Mouse (Mus musculus) heart, postnatal 0 days (tissue): ENCODE measurements around the gene Lgals3. TPM values are rescaled to one million over a fixed set of nuclear protein-coding genes. Genes with fewer than 3 reads are reported as not detected.
"Not testable (repeated sequence)": the region's sequence is repeated elsewhere in the genome, so short reads cannot be mapped to it uniquely, and the experiment has no call there.

ENCODE experiments used
- ATAC-seq: fragments of 200-750 bp; cut with Nextera tagmentation; 2 replicates; pipeline ENCODE4 v1.8.0; 2017; ENCODE audit warnings: low read depth, moderate number of reproducible peaks, moderate library complexity; ENCODE audit not compliant: insufficient read depth
- DNase-seq: peaks from one replicate; pipeline ENCODE4 v3.0.0-alpha.2; 2016; ENCODE audit warnings: low spot score
- H3K27ac ChIP-seq: fragments of 300-500 bp; sonication (generic); 2 replicates; pipeline ENCODE4 v1.5.1; 2014; ENCODE audit warnings: low read depth, mild to moderate bottlenecking
- H3K27me3 ChIP-seq: fragments of 300-500 bp; sonication (generic); 2 replicates; pipeline ENCODE4 v1.6.1; 2014; ENCODE audit warnings: low read length, mixed read lengths; ENCODE audit not compliant: control insufficient read depth, insufficient read depth
- H3K36me3 ChIP-seq: fragments of 300-500 bp; sonication (generic); replicated peaks from 2 replicates; pipeline ENCODE4 v1.6.1; 2014; ENCODE audit warnings: low read length, mixed read lengths; ENCODE audit not compliant: control insufficient read depth, insufficient read depth
- H3K4me1 ChIP-seq: fragments of 300-500 bp; sonication (generic); 2 replicates; pipeline ENCODE4 v1.6.1; 2014; ENCODE audit warnings: antibody characterized with exemption; ENCODE audit not compliant: control insufficient read depth, insufficient read depth
- H3K4me2 ChIP-seq: fragments of 300-500 bp; sonication (generic); 2 replicates; pipeline ENCODE4 v1.6.1; 2014; ENCODE audit warnings: low read depth, mild to moderate bottlenecking, low read length, moderate library complexity
- H3K4me3 ChIP-seq: fragments of 300-500 bp; sonication (generic); 2 replicates; pipeline ENCODE4 v1.5.1; 2014; ENCODE audit warnings: low read depth, low read length
- H3K9ac ChIP-seq: fragments of 300-500 bp; sonication (generic); replicated peaks from 2 replicates; pipeline ENCODE4 v1.6.1; 2014; ENCODE audit warnings: low read depth, low read length, mixed read lengths
- H3K9me3 ChIP-seq: fragments of 300-500 bp; sonication (generic); replicated peaks from 2 replicates; pipeline ENCODE4 v1.6.1; 2016; ENCODE audit warnings: low read length; ENCODE audit not compliant: control insufficient read depth
- CTCF ChIP-seq: IDR thresholded peaks from 2 replicates; pipeline ENCODE4 v1.5.1; 2016; ENCODE audit warnings: antibody characterized with exemption, control low read depth, low read depth
- EP300 ChIP-seq: IDR thresholded peaks from 2 replicates; pipeline ENCODE4 v1.6.1; 2016; ENCODE audit warnings: antibody characterized with exemption, low read depth
- WGBS: fragments of 180-500 bp; shearing (Covaris S2); extraction: QIAGEN DNeasy Blood & Tissue Kit; methylation state at CpG from one replicate; pipeline ENCODE4 v1.1.7; 2014; 5-methylcytosine and 5-hydroxymethylcytosine counted together
- polyA plus RNA-seq: library from polyadenylated mRNA; unstranded; fragments of >200 nt; fragmentation: Nextera tagmentation; extraction: Ambion mirVana; gene quantifications from 2 replicates; pipeline ENCODE4 v1.2.1, GENCODE M21; 2015
- total RNA-seq: library from RNA; depleted of rRNA; stranded (reverse); fragments of >200 nt; gene quantifications from 2 replicates; pipeline ENCODE4 v1.2.3, GENCODE M21; 2014; ENCODE audit warnings: low replicate concordance; rRNA removed

The Lgals3 gene
- 2.4 and 10.3 TPM in 2 replicates for total RNA-seq
- 10.6 and 15.3 TPM in 2 replicates for polyA plus RNA-seq

GRCm38 (mm10) chr14:47367461-47367860, at the start of gene Lgals3:
TSS of gene Lgals3 (plus strand) at chr14:47367751.
- Histone ChIP-seq H3K27me3 (no peaks in the 10 kb centered on the region), H3K4me3 (0 out of 2 replicates have a peak within 1 kb of the TSS, but pooled peaks have one; percentile 4), H3K27ac (no peak within 1 kb of the TSS), H3K4me1 (peaks cover 9% of the 10 kb centered on the region; the same call in 1 of the 2 replicates), H3K9ac (no peak within 1 kb of the TSS), H3K4me2 (peak within 1 kb of the TSS; percentile 34; the same call in 1 of the 2 replicates), H3K9me3 (no peaks in the 10 kb centered on the region), H3K36me3 (no peaks in the 10 kb centered on the region)
- 18% methylated on average over 9 of the region's 9 CpGs for WGBS
- peak; percentile 31 for DNase-seq
- ATAC-seq = peak; percentile 53; the same call in 1 of the 2 replicates
- TF ChIP-seq CTCF (no peak), EP300 (no peak)

GRCm38 (mm10) chr14:47319362-47319761, 48.2 kb upstream of the Lgals3 start:
- H3K4me3 ChIP-seq = no peak overlapping the region
- peaks cover 33% of the 10 kb centered on the region for H3K36me3 ChIP-seq
- ATAC-seq (no peak), DNase-seq (no peak)
- no peaks in the 10 kb centered on the region for H3K27me3 ChIP-seq
- H3K9me3 ChIP-seq = no peaks in the 10 kb centered on the region
- WGBS = 85% methylated on average over 5 of the region's 5 CpGs
- H3K27ac ChIP-seq = no peak overlapping the region
- H3K9ac ChIP-seq = no peak overlapping the region
- H3K4me1 ChIP-seq = no peaks in the 10 kb centered on the region
- no peak overlapping the region for H3K4me2 ChIP-seq
- TF ChIP-seq CTCF (no peak), EP300 (no peak)

- WGBS = 78% methylated on average over 5 of the region's 8 CpGs
- H3K36me3 ChIP-seq = peaks cover 26% of the 10 kb centered on the region
- H3K4me2 ChIP-seq, ATAC-seq, H3K9me3 ChIP-seq, DNase-seq, H3K9ac ChIP-seq, H3K4me1 ChIP-seq, H3K27me3 ChIP-seq, H3K4me3 ChIP-seq, H3K27ac ChIP-seq: not testable (repeated sequence)
Observed at GRCm38 (mm10) chr14:47321581-47321980, 46.0 kb upstream of the Lgals3 start.

- DNase-seq = no peak
- WGBS = 79% methylated on average over 9 of the region's 9 CpGs
- H3K27ac ChIP-seq = no peak overlapping the region
- H3K4me2 ChIP-seq = no peak overlapping the region
- H3K27me3 ChIP-seq = no peaks in the 10 kb centered on the region
- no peak for ATAC-seq
- H3K4me1 ChIP-seq = no peaks in the 10 kb centered on the region
- TF ChIP-seq EP300 (no peak), CTCF (no peak)
- H3K36me3 ChIP-seq = 0 out of 2 replicates have a peak, but pooled peaks cover 4% of the 10 kb centered on the region
- H3K9me3 ChIP-seq = no peaks in the 10 kb centered on the region
- no peak overlapping the region for H3K9ac ChIP-seq
- no peak overlapping the region for H3K4me3 ChIP-seq
Observed at GRCm38 (mm10) chr14:47325965-47326761, 41.4 kb upstream of the Lgals3 start.

GRCm38 (mm10) chr14:47327347-47327746, 40.2 kb upstream of the Lgals3 start:
- no peak overlapping the region for H3K4me3 ChIP-seq
- 0 out of 2 replicates have a peak, but pooled peaks cover 4% of the 10 kb centered on the region for H3K36me3 ChIP-seq
- WGBS = 93% methylated on average over 5 of the region's 5 CpGs
- H3K27ac ChIP-seq = no peak overlapping the region
- DNase-seq (no peak), ATAC-seq (no peak)
- no peaks in the 10 kb centered on the region for H3K27me3 ChIP-seq
- H3K9me3 ChIP-seq = no peaks in the 10 kb centered on the region
- no peak overlapping the region for H3K9ac ChIP-seq
- no peaks in the 10 kb centered on the region for H3K4me1 ChIP-seq
- no peak overlapping the region for H3K4me2 ChIP-seq
- TF ChIP-seq CTCF (no peak), EP300 (no peak)

- ATAC-seq (no peak), DNase-seq (no peak)
- no peaks in the 10 kb centered on the region for H3K27me3 ChIP-seq
- TF ChIP-seq CTCF (no peak), EP300 (no peak)
- no peak overlapping the region for H3K9ac ChIP-seq
- no peaks in the 10 kb centered on the region for H3K36me3 ChIP-seq
- H3K9me3 ChIP-seq = no peaks in the 10 kb centered on the region
- WGBS = 61% methylated on average over 5 of the region's 5 CpGs
- H3K4me3 ChIP-seq = no peak overlapping the region
- H3K4me2 ChIP-seq = no peak overlapping the region
- no peak overlapping the region for H3K27ac ChIP-seq
- no peaks in the 10 kb centered on the region for H3K4me1 ChIP-seq
Observed at GRCm38 (mm10) chr14:47331920-47332319, 35.6 kb upstream of the Lgals3 start.
